Mouse (Mus musculus) limb, embryonic 11.5 days (tissue): ENCODE measurements around the gene Hace1. TPM values are rescaled to one million over a fixed set of nuclear protein-coding genes. Genes with fewer than 3 reads are reported as not detected.

Source experiments
- ATAC-seq: fragments of 200-750 bp; cut with Nextera tagmentation; 2 replicates; pipeline ENCODE4 v1.8.0; 2017; ENCODE audit warnings: low read depth; ENCODE audit not compliant: insufficient number of reproducible peaks, low FRiP score, low TSS enrichment
- DNase-seq: peaks from one replicate; pipeline ENCODE4 v3.0.0-alpha.2; 2015; ENCODE audit warnings: low spot score
- H3K27ac ChIP-seq: fragments of 300-500 bp; sonication (generic); replicated peaks from 2 replicates; pipeline ENCODE4 v1.5.1; 2014; ENCODE audit warnings: low read depth, mild to moderate bottlenecking, low read length
- H3K27me3 ChIP-seq: fragments of 300-500 bp; sonication (generic); 2 replicates; pipeline ENCODE4 v1.6.1; 2014; ENCODE audit warnings: mild to moderate bottlenecking, low read length, mixed read lengths; ENCODE audit not compliant: control insufficient read depth, insufficient read depth
- H3K36me3 ChIP-seq: fragments of 300-500 bp; sonication (generic); 2 replicates; pipeline ENCODE4 v1.6.1; 2014; ENCODE audit warnings: mild to moderate bottlenecking, low read length, moderate library complexity, mixed read lengths; ENCODE audit not compliant: control insufficient read depth, insufficient read depth
- H3K4me1 ChIP-seq: fragments of 300-500 bp; sonication (generic); 2 replicates; pipeline ENCODE4 v1.6.1; 2014; ENCODE audit warnings: low read length, mixed read lengths; ENCODE audit not compliant: control insufficient read depth, insufficient read depth
- H3K4me2 ChIP-seq: fragments of 300-500 bp; sonication (generic); 2 replicates; pipeline ENCODE4 v1.6.1; 2014; ENCODE audit warnings: low read depth, mild to moderate bottlenecking, moderate library complexity; ENCODE audit not compliant: severe bottlenecking
- H3K4me3 ChIP-seq: fragments of 300-500 bp; sonication (generic); 2 replicates; pipeline ENCODE4 v1.5.1; 2014; ENCODE audit warnings: low read depth, low read length
- H3K9ac ChIP-seq: fragments of 300-500 bp; sonication (generic); 2 replicates; pipeline ENCODE4 v1.6.1; 2014; ENCODE audit warnings: mild to moderate bottlenecking, low read length
- H3K9me3 ChIP-seq: fragments of 300-500 bp; sonication (generic); 2 replicates; pipeline ENCODE4 v1.6.1; 2016; ENCODE audit warnings: low read length; ENCODE audit not compliant: control insufficient read depth
- WGBS: fragments of 180-500 bp; shearing (Covaris S2); extraction: QIAGEN DNeasy Blood & Tissue Kit; methylation state at CpG from one replicate; pipeline ENCODE4 v1.1.7; 2014; 5-methylcytosine and 5-hydroxymethylcytosine counted together
- polyA plus RNA-seq: library from polyadenylated mRNA; unstranded; fragments of >200 nt; fragmentation: Nextera tagmentation; extraction: Ambion mirVana; gene quantifications from 2 replicates; pipeline ENCODE4 v1.2.1, GENCODE M21; 2014

Gene Hace1
- polyA plus RNA-seq, 1 experiment from 2014 or later, result 29.2 TPM

- H3K27ac ChIP-seq, result no peak overlapping the region
- ATAC-seq (no peak), DNase-seq (no peak)
- 66% methylated on average over 3 of the region's 3 CpGs for WGBS
- no peaks in the 10 kb centered on the region for H3K9me3 ChIP-seq
- H3K9ac ChIP-seq, result no peak overlapping the region
- H3K4me3 ChIP-seq, result no peak overlapping the region
- H3K27me3 ChIP-seq, result no peaks in the 10 kb centered on the region
- H3K4me2 ChIP-seq, result no peak overlapping the region
- peaks cover 4% of the 10 kb centered on the region; the same call in 1 of the 2 replicates for H3K36me3 ChIP-seq
- H3K4me1 ChIP-seq, result no peaks in the 10 kb centered on the region
Observed at GRCm38 (mm10) chr10:45605853-45606252, 28.2 kb downstream of the Hace1 start.

DNA sequence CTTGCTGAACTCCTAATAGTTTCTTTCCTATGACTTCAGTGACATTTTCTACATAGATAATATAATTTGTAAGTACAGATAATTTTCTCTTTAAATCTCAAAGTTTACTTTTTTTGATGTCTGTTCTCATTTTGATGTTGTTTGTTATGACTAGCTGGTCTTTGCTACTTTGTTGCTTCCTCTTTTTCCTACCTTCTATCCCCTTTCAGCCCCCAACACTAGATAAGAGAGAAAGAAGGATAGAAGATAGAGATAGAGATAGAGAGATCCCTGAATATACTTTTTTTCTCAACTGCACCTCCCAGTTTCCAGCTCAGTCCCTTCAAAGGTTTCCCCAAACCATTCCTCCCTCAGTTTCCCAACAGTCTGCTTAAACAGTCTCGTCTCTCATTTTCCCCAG is 33.1 kb downstream of the Hace1 start:
- Histone ChIP-seq H3K4me2 (no peak overlapping the region), H3K36me3 (peaks cover 7% of the 10 kb centered on the region; the same call in 1 of the 2 replicates), H3K4me3 (no peak overlapping the region), H3K9ac (no peak overlapping the region), H3K9me3 (no peaks in the 10 kb centered on the region), H3K27me3 (no peaks in the 10 kb centered on the region), H3K4me1 (no peaks in the 10 kb centered on the region), H3K27ac (no peak overlapping the region)
- WGBS, result 94% methylated on average over 1 of the region's 1 CpGs
- ATAC-seq (no peak), DNase-seq (no peak)

GRCm38 (mm10) chr10:45616012-45616411 is 38.4 kb downstream of the Hace1 start:
- no peak overlapping the region for H3K4me3 ChIP-seq
- no peak overlapping the region for H3K4me2 ChIP-seq
- peaks cover 8% of the 10 kb centered on the region; the same call in 1 of the 2 replicates for H3K36me3 ChIP-seq
- no peak for ATAC-seq
- DNase-seq, result no peak
- H3K27me3 ChIP-seq, result no peaks in the 10 kb centered on the region
- no peaks in the 10 kb centered on the region for H3K4me1 ChIP-seq
- no peaks in the 10 kb centered on the region for H3K9me3 ChIP-seq
- H3K9ac ChIP-seq, result no peak overlapping the region
- H3K27ac ChIP-seq, result no peak overlapping the region
- 88% methylated on average over 5 of the region's 5 CpGs for WGBS

GRCm38 (mm10) chr10:45619039-45619438 is 41.4 kb downstream of the Hace1 start:
- WGBS, result 86% methylated on average over 3 of the region's 3 CpGs
- Histone ChIP-seq H3K27me3 (no peaks in the 10 kb centered on the region), H3K36me3 (peaks cover 8% of the 10 kb centered on the region; the same call in 1 of the 2 replicates), H3K9me3 (no peaks in the 10 kb centered on the region), H3K9ac (no peak overlapping the region), H3K27ac (no peak overlapping the region), H3K4me1 (no peaks in the 10 kb centered on the region), H3K4me2 (no peak overlapping the region), H3K4me3 (no peak overlapping the region)
- DNase-seq (no peak), ATAC-seq (no peak)

DNA sequence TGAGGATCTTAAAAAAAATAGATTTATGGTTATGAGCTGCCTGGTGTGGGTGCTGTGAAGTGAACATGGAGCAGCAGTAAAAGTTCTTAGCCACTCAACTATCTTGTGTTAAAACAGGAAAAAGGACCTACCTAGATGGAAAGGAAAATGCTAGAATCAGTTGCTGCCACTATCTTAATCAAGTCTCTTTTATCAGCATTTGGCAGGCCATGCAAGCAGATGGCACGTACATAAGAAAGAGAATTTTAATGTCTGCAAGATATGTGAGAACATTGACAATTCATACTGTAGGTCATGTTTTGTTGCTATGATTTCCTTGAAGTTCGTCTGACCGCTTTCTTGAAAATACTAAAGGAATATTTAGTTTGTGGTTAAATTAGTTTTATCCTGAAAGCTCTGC is 54.4 kb downstream of the Hace1 start:
- H3K27me3 ChIP-seq, result no peaks in the 10 kb centered on the region
- H3K27ac ChIP-seq, result no peak overlapping the region
- H3K4me2 ChIP-seq, result no peak overlapping the region
- no peaks in the 10 kb centered on the region; the same call in 1 of the 2 replicates for H3K36me3 ChIP-seq
- no peaks in the 10 kb centered on the region for H3K4me1 ChIP-seq
- no peak overlapping the region for H3K4me3 ChIP-seq
- no peak for DNase-seq
- no peak for ATAC-seq
- H3K9me3 ChIP-seq, result no peaks in the 10 kb centered on the region
- 97% methylated on average over 3 of the region's 3 CpGs for WGBS
- H3K9ac ChIP-seq, result no peak overlapping the region

GRCm38 (mm10) chr10:45632641-45633040 is 55.0 kb downstream of the Hace1 start:
- DNase-seq, result no peak
- no peak overlapping the region for H3K4me2 ChIP-seq
- 92% methylated on average over 10 of the region's 10 CpGs for WGBS

GRCm38 (mm10) chr10:45635201-45635600 is 57.6 kb downstream of the Hace1 start:
- Histone ChIP-seq H3K36me3 (no peaks in the 10 kb centered on the region; the same call in 1 of the 2 replicates), H3K4me2 (no peak overlapping the region), H3K27me3 (no peaks in the 10 kb centered on the region), H3K27ac (no peak overlapping the region), H3K4me3 (no peak overlapping the region), H3K9me3 (no peaks in the 10 kb centered on the region), H3K4me1 (no peaks in the 10 kb centered on the region), H3K9ac (no peak overlapping the region)
- ATAC-seq, result no peak
- WGBS, result 91% methylated on average over 3 of the region's 3 CpGs
- DNase-seq, result no peak

More at GRCm38 (mm10) chr10:45632641-45633040, 55.0 kb downstream of the Hace1 start:
- H3K4me3 ChIP-seq, result no peak overlapping the region
- no peaks in the 10 kb centered on the region for H3K9me3 ChIP-seq
- no peak overlapping the region for H3K9ac ChIP-seq
- no peaks in the 10 kb centered on the region; the same call in 1 of the 2 replicates for H3K36me3 ChIP-seq
- H3K27ac ChIP-seq, result no peak overlapping the region
- H3K27me3 ChIP-seq, result no peaks in the 10 kb centered on the region
- ATAC-seq, result no peak
- H3K4me1 ChIP-seq, result no peaks in the 10 kb centered on the region

DNA sequence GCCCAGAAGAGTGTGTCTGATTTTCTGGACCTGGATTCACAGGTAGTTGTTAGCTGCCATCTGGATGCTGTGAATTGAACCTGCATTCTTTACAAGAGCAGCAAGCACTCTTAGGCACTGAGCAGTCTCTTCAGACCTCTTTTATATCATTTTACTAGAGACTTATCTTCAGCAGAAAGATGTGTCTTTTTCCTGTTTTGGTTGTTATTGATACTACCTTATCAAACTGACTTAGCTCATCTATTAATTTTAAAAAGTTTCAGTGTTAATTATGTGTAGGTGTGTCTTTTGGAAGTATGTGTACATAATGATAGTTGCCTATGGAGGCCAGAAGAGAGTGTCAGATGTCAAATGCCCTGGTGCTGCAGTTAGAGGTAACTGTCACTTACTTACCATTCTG is 62.1 kb downstream of the Hace1 start:
- Histone ChIP-seq H3K4me1 (no peaks in the 10 kb centered on the region), H3K36me3 (no peaks in the 10 kb centered on the region), H3K4me2 (no peak overlapping the region), H3K9ac (no peak overlapping the region), H3K27ac (no peak overlapping the region), H3K27me3 (no peaks in the 10 kb centered on the region), H3K9me3 (no peaks in the 10 kb centered on the region; the same call in 1 of the 2 replicates), H3K4me3 (no peak overlapping the region)
- ATAC-seq (no peak), DNase-seq (no peak)

DNA sequence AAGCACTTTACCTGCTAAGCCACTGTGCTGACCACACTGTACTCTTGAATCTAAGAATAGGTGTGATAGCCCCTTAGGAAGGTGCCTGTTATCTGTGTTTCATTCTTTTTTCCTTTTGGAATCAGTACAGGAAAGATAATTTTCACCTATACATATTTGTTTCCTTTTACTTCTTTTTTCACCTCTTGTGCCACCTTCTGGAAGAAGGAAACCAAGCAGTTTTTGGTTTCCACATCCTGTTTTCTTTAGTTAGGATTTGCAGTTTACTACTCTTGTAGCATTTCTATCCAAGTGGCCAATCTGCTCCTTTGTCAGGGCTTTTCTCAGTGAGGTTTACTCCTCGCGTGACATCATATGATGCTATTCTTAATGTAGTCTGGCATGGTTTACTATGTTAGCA is 76.4 kb downstream of the Hace1 start:
- ATAC-seq (no peak), DNase-seq (no peak)
- Histone ChIP-seq H3K36me3 (no peaks in the 10 kb centered on the region; the same call in 1 of the 2 replicates), H3K9ac (no peak overlapping the region), H3K9me3 (no peaks in the 10 kb centered on the region), H3K4me2 (no peak overlapping the region), H3K4me3 (no peak overlapping the region), H3K27me3 (no peaks in the 10 kb centered on the region), H3K27ac (no peak overlapping the region), H3K4me1 (no peaks in the 10 kb centered on the region)
- WGBS, result 95% methylated on average over 2 of the region's 2 CpGs
